Mouse (Mus musculus): ENCODE measurements around the gene Terb1. TPM values are rescaled to one million over a fixed set of nuclear protein-coding genes. Genes with fewer than 3 reads are reported as not detected.

The Terb1 gene
- total and polyA plus RNA-seq, 3 experiments = not detected

DNA sequence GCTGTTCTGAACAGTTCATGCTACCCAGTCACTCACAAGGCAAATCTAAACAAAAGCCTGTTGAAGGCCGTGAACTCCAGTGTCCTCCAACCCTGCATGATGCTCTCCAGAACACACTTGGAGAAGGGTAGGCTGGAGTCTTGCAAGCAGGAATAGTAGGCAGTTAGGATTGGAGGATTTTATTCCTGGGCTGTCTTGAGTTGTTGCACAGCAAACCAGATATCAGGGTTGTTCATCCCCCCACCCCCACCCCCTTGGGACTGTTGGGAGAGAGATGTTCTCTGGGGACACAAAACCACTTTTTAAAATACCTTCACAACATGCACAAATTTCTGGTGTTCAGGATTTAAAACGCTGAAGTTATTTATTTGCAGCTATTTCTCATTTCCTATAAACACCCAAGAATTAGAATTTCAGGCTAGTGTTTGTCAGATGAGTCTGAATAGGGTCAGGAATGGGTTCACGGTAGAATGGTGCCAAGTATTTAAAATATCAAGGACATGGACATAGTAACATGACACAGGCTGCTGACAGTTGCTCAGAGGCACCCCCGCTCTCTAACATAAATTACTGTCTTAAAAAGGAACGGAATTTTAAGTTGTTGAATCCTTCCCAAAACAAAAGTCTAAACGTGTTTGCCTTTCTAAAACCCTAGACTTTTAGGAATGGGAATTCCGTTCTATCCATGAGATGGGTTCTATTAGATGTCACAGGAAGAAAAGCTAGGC lies 96.7 kb downstream of the Terb1 start:
- H3K36me3 ChIP-seq (replicated peaks) = peaks cover 17% of the 10 kb centered on the region
- TF ChIP-seq POLR2AphosphoS5 (IDR thresholded peaks at IDR 0.05; ENCODE audit: insufficient replicate concordance, low read depth, low read length) (no peak), CTCF (IDR thresholded peaks at IDR 0.05; ENCODE audit: low read depth, low read length) (no peak), GATA1 (IDR thresholded peaks at IDR 0.05; ENCODE audit: borderline replicate concordance, low read length) (no peak), GATA2 (IDR thresholded peaks at IDR 0.05; ENCODE audit: borderline replicate concordance, low read depth, low read length) (no peak), TAL1 (conservative IDR thresholded peaks at IDR 0.05; ENCODE audit: low read depth, low read length) (no peak)
- H3K4me1 ChIP-seq (ENCODE audit: insufficient read depth, low read depth, low read length) = no peaks in the 10 kb centered on the region
- no peaks in the 10 kb centered on the region for H3K9me3 ChIP-seq (replicated peaks)
- ATAC-seq (ENCODE audit: extremely low read depth, insufficient number of reproducible peaks, low FRiP score, poor library complexity, severe bottlenecking) (no peak), DNase-seq (ENCODE audit: low spot score) (no peak)
- no peak overlapping the region for H3K4me3 ChIP-seq (ENCODE audit: low read depth, low read length)
- H3K27me3 ChIP-seq (ENCODE audit: insufficient read depth, low read length) = peaks cover 4% of the 10 kb centered on the region; the same call in 1 of the 2 replicates

DNA sequence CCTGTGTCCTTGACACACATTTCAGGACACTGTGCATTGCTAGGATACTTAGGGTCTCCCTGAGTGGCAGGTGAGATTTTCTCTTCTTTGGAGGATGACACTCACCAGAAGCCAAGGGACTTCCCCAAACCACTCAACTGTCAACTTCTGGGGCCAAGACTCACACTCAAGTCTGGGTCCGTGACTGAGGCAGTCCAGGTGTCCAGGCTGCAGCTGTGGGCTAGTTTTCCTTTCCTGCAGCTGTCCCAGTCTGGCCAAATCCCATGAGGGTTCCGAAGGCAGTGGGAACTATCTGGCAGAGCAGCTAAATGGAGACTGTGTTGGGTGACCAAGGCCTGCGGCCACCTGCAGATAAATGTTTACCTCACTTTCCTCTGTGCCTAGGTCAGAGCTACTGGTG lies 97.7 kb downstream of the Terb1 start:
- no peak for DNase-seq (ENCODE audit: low spot score)
- Histone ChIP-seq H3K36me3 (replicated peaks) (peaks cover 7% of the 10 kb centered on the region), H3K27me3 (ENCODE audit: insufficient read depth, low read length) (peaks cover 4% of the 10 kb centered on the region; the same call in 1 of the 2 replicates), H3K9me3 (replicated peaks) (no peaks in the 10 kb centered on the region), H3K4me1 (ENCODE audit: insufficient read depth, low read depth, low read length) (no peaks in the 10 kb centered on the region), H3K4me3 (ENCODE audit: low read depth, low read length) (no peak overlapping the region)
- TF ChIP-seq CTCF (IDR thresholded peaks at IDR 0.05; ENCODE audit: low read depth, low read length) (no peak), TAL1 (conservative IDR thresholded peaks at IDR 0.05; ENCODE audit: low read depth, low read length) (no peak), GATA1 (IDR thresholded peaks at IDR 0.05; ENCODE audit: borderline replicate concordance, low read length) (no peak), POLR2AphosphoS5 (IDR thresholded peaks at IDR 0.05; ENCODE audit: insufficient replicate concordance, low read depth, low read length) (no peak), GATA2 (IDR thresholded peaks at IDR 0.05; ENCODE audit: borderline replicate concordance, low read depth, low read length) (no peak)
- no peak for ATAC-seq (ENCODE audit: extremely low read depth, insufficient number of reproducible peaks, low FRiP score, poor library complexity, severe bottlenecking)

DNA sequence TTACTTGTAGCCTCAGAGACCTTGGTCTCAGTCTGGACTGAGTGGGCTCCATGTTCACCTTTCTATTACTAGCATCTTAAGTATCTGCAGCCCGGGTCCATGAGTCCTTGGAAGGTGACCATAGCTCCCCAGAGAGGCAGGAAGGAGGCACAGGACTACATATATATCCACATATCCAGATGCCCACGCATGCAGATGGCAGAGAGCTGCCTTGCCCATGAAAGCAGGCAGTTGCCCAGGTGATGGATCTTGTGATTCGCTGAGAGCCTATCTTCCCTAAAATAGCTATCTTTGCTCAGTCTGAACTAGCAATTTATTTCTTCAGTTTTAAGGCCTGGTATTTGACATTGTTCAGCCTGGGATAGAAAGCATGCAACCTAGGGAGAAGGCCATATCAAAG lies 98.2 kb downstream of the Terb1 start:
- Histone ChIP-seq H3K9me3 (replicated peaks) (no peaks in the 10 kb centered on the region), H3K4me3 (ENCODE audit: low read depth, low read length) (no peak overlapping the region), H3K36me3 (replicated peaks) (peaks cover 7% of the 10 kb centered on the region), H3K4me1 (ENCODE audit: insufficient read depth, low read depth, low read length) (no peaks in the 10 kb centered on the region), H3K27me3 (ENCODE audit: insufficient read depth, low read length) (peaks cover 4% of the 10 kb centered on the region; the same call in 1 of the 2 replicates)
- TF ChIP-seq POLR2AphosphoS5 (IDR thresholded peaks at IDR 0.05; ENCODE audit: insufficient replicate concordance, low read depth, low read length) (no peak), TAL1 (conservative IDR thresholded peaks at IDR 0.05; ENCODE audit: low read depth, low read length) (no peak), GATA2 (IDR thresholded peaks at IDR 0.05; ENCODE audit: borderline replicate concordance, low read depth, low read length) (no peak), CTCF (IDR thresholded peaks at IDR 0.05; ENCODE audit: low read depth, low read length) (no peak), GATA1 (IDR thresholded peaks at IDR 0.05; ENCODE audit: borderline replicate concordance, low read length) (no peak)
- DNase-seq (ENCODE audit: low spot score) (no peak), ATAC-seq (ENCODE audit: extremely low read depth, insufficient number of reproducible peaks, low FRiP score, poor library complexity, severe bottlenecking) (no peak)

DNA sequence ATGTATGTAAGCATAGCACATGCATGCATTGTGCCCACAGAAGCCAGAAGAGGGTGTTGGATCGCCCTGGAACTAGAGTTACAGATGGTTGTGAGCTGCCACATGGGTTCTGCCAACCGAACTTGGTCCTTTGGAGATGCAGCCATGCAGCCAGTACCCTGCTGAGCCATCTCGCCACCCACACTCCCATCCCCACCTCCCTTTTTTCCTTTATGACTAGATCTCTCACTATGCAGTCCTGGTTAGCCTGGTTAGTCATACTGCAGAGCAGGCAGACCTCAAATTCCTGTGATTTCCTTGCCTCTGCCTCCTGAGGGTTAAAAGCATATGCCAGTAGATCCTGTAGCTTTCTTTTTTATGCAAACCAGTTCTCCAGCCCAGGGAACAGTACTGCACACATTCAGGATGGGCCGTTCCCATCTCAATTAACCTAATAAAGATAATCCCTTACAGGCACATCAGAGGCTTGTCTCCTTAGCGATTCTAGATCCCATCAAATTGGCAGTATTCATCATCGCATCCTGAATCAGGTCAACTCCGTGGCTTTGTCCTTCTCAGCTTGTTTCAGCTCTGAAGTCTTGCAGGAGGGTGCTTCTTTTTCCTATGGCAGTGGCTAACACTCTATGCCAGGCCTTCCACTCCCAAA lies 99.0 kb downstream of the Terb1 start:
- DNase-seq (ENCODE audit: low spot score) = no peak
- ATAC-seq (ENCODE audit: extremely low read depth, insufficient number of reproducible peaks, low FRiP score, poor library complexity, severe bottlenecking) = no peak
- H3K27me3 ChIP-seq (ENCODE audit: insufficient read depth, low read length) = peaks cover 4% of the 10 kb centered on the region; the same call in 1 of the 2 replicates
- no peak overlapping the region for H3K4me3 ChIP-seq (ENCODE audit: low read depth, low read length)
- no peaks in the 10 kb centered on the region for H3K4me1 ChIP-seq (ENCODE audit: insufficient read depth, low read depth, low read length)
- H3K9me3 ChIP-seq (replicated peaks) = no peaks in the 10 kb centered on the region
- TF ChIP-seq POLR2AphosphoS5 (IDR thresholded peaks at IDR 0.05; ENCODE audit: insufficient replicate concordance, low read depth, low read length) = no peak
- peaks cover 6% of the 10 kb centered on the region for H3K36me3 ChIP-seq (replicated peaks)

DNA sequence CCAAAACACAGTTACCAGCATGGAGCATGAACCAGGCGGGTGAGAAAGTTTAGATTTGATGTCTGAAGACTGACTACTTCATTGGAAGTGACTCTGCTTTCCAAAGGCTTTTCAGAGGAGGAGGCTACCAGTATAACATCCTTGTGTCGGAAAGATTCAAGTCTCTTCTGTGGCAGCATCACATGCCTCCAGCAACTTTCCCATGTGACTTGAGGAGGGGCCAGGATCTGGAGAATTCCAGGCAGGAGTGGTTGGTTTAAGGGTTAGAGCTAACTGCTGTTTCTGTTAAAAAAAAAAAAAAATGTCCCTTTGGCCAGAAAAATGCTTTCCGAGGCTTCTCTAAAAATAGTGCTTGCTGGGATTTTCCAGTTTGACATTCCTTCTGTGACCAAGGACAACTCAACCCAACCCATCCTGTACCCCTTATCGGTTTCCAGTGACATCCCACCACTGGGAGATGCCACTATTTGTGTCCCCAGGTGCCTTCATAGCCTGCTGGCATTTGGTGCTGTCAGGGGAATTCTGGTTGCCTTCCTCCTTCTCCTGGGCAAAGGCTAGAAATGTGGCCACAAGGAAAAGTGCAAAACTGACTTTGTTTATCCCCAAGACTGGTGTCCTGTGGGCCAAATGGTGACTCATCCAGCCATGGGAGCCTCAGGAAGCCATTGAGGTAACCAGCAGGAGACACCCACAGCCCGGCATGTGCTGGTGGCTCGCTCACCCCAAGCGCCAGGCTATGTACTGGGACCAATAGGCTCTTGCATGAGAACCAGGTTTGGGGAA lies 101.2 kb downstream of the Terb1 start:
- no peak for TF ChIP-seq POLR2AphosphoS5 (IDR thresholded peaks at IDR 0.05; ENCODE audit: insufficient replicate concordance, low read depth, low read length)
- TF ChIP-seq GATA1 (IDR thresholded peaks at IDR 0.05; ENCODE audit: borderline replicate concordance, low read length) = no peak
- TF ChIP-seq CTCF (IDR thresholded peaks at IDR 0.05; ENCODE audit: low read depth, low read length) = no peak
- no peak for TF ChIP-seq GATA2 (IDR thresholded peaks at IDR 0.05; ENCODE audit: borderline replicate concordance, low read depth, low read length)
- TF ChIP-seq TAL1 (conservative IDR thresholded peaks at IDR 0.05; ENCODE audit: low read depth, low read length) = no peak
- DNase-seq (ENCODE audit: low spot score) (no peak), ATAC-seq (ENCODE audit: extremely low read depth, insufficient number of reproducible peaks, low FRiP score, poor library complexity, severe bottlenecking) (no peak)
- H3K27me3 ChIP-seq (ENCODE audit: insufficient read depth, low read length) = peaks cover 4% of the 10 kb centered on the region; the same call in 1 of the 2 replicates
- H3K36me3 ChIP-seq (replicated peaks) = no peaks in the 10 kb centered on the region
- no peak overlapping the region for H3K4me3 ChIP-seq (ENCODE audit: low read depth, low read length)
- H3K9me3 ChIP-seq (replicated peaks) = no peaks in the 10 kb centered on the region
- no peaks in the 10 kb centered on the region for H3K4me1 ChIP-seq (ENCODE audit: insufficient read depth, low read depth, low read length)
